Mouse (Mus musculus) heart, embryonic 11.5 days (tissue): Measurements from ENCODE around the gene Ap1s1. TPM values are rescaled to one million over a fixed set of nuclear protein-coding genes. Genes with fewer than 3 reads are reported as not detected.

Experiments used
- ATAC-seq: fragments of 200-750 bp; cut with Nextera tagmentation; replicated peaks from 2 replicates; pipeline ENCODE4 v1.8.0; 2017; ENCODE audit warnings: moderate library complexity; ENCODE audit not compliant: insufficient number of reproducible peaks, low FRiP score, low TSS enrichment
- H3K27ac ChIP-seq: fragments of 300-500 bp; sonication (generic); 2 replicates; pipeline ENCODE4 v1.5.1; 2014; ENCODE audit warnings: mild to moderate bottlenecking, low read depth, low read length
- H3K27me3 ChIP-seq: fragments of 300-500 bp; sonication (generic); 2 replicates; pipeline ENCODE4 v1.6.1; 2014; ENCODE audit warnings: mild to moderate bottlenecking, low read length, mixed read lengths; ENCODE audit not compliant: control insufficient read depth, insufficient read depth
- H3K36me3 ChIP-seq: fragments of 300-500 bp; sonication (generic); 2 replicates; pipeline ENCODE4 v1.6.1; 2014; ENCODE audit warnings: mild to moderate bottlenecking, low read length, moderate library complexity, mixed read lengths; ENCODE audit not compliant: control insufficient read depth, insufficient read depth
- H3K4me1 ChIP-seq: fragments of 300-500 bp; sonication (generic); 2 replicates; pipeline ENCODE4 v1.6.1; 2014; ENCODE audit warnings: low read length; ENCODE audit not compliant: control insufficient read depth, insufficient read depth
- H3K4me2 ChIP-seq: fragments of 300-500 bp; sonication (generic); 2 replicates; pipeline ENCODE4 v1.6.1; 2014; ENCODE audit warnings: mild to moderate bottlenecking, moderate library complexity
- H3K4me3 ChIP-seq: fragments of 300-500 bp; sonication (generic); 2 replicates; pipeline ENCODE4 v1.5.1; 2014; ENCODE audit warnings: low read depth, low read length
- H3K9ac ChIP-seq: fragments of 300-500 bp; sonication (generic); 2 replicates; pipeline ENCODE4 v1.6.1; 2014; ENCODE audit warnings: mild to moderate bottlenecking, low read depth, low read length, moderate library complexity
- H3K9me3 ChIP-seq: fragments of 300-500 bp; sonication (generic); replicated peaks from 2 replicates; pipeline ENCODE4 v1.6.1; 2016; ENCODE audit warnings: low read length; ENCODE audit not compliant: control insufficient read depth
- WGBS: fragments of 180-500 bp; shearing (Covaris S2); extraction: QIAGEN DNeasy Blood & Tissue Kit; methylation state at CpG from one replicate; pipeline ENCODE4 v1.1.7; 2014; ENCODE audit not compliant: insufficient replicate concordance; 5-methylcytosine and 5-hydroxymethylcytosine counted together
- polyA plus RNA-seq: library from polyadenylated mRNA; unstranded; fragments of >200 nt; fragmentation: Nextera tagmentation; extraction: Ambion mirVana; gene quantifications from 2 replicates; pipeline ENCODE4 v1.2.1, GENCODE M21; 2014

Ap1s1 gene
- polyA plus RNA-seq, 1 experiment from 2014 or later, result 131 TPM

DNA sequence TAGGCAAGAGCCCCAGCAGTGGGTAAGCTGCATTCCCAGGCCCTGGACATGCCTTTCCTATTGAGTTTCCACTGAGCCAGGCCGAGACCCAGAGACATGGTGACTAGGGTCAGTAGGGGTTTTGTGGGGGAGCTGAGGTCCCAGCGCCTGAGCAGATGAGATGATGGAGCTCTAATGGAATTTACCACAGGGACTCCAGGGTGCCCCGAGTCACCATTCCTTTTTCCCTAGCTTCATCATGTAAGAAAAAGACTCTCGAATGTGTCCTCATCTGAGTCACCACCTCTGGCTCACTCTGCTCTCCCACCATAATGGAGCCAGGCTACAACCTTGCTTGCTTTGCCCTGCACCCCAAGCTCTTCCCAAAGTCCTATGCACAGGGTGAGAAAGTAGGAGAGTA lies 37.1 kb upstream of the Ap1s1 start:
- Histone ChIP-seq H3K4me3 (no peak overlapping the region), H3K27me3 (no peaks in the 10 kb centered on the region), H3K27ac (no peak overlapping the region), H3K4me1 (peaks cover 16% of the 10 kb centered on the region; the same call in 1 of the 2 replicates), H3K9ac (no peak overlapping the region), H3K9me3 (0 out of 2 replicates have a peak, but pooled peaks cover 2% of the 10 kb centered on the region), H3K36me3 (no peaks in the 10 kb centered on the region), H3K4me2 (no peak overlapping the region)
- WGBS, result 79% methylated on average over 4 of the region's 4 CpGs
- ATAC-seq, result no peak

DNA sequence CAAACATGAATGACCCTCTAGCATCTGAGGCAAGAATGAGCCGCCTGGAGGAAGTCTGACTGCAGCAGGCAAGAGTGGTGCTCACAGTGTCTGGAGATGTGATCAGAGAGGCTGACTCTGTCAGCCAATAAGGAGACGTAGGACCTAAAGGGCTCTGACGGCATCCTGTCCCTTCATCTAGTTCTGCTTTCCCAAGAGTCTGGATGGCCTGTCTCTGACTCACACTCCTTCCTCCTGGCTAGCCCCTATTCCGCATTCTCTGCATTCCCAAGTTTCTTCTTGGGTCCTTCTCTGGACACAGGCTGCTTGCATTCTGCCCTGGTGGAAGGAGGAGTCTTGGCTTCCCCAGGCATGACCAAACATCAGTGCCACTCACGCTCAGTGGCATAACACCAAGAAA lies 33.9 kb upstream of the Ap1s1 start:
- Histone ChIP-seq H3K27me3 (no peaks in the 10 kb centered on the region), H3K9ac (no peak overlapping the region), H3K4me2 (no peak overlapping the region), H3K27ac (peak overlapping the region; percentile 62; the same call in 1 of the 2 replicates), H3K4me1 (peaks cover 38% of the 10 kb centered on the region), H3K36me3 (no peaks in the 10 kb centered on the region), H3K9me3 (0 out of 2 replicates have a peak, but pooled peaks cover 2% of the 10 kb centered on the region), H3K4me3 (no peak overlapping the region)
- ATAC-seq, result no peak
- WGBS, result 25% methylated on average over 5 of the region's 5 CpGs

DNA sequence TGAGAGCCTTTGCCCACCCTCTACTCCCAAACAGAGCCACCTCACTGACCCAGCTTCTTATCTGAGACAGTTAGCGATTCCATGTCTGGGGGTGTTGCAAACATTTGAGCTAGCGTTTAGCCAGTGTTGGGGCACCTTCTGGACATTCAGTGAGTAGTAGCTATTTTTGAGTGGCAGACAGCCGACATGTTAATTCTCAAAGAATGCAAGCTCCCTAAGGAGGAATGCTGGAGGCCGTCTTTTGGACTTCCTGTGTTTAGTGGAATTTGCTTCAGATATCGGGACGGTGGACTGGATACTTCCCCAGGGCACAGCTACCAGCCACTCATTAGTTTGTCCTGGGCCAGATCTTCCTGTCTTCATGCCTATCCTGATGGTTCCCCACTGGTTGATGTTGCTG lies 32.7 kb upstream of the Ap1s1 start:
- H3K27ac ChIP-seq, result peak overlapping the region; percentile 75
- no peak overlapping the region; the same call in 1 of the 2 replicates for H3K4me2 ChIP-seq
- peaks cover 45% of the 10 kb centered on the region for H3K4me1 ChIP-seq
- no peak for ATAC-seq
- H3K36me3 ChIP-seq, result no peaks in the 10 kb centered on the region
- WGBS, result 14% methylated on average over 6 of the region's 6 CpGs
- H3K27me3 ChIP-seq, result no peaks in the 10 kb centered on the region
- no peak overlapping the region for H3K4me3 ChIP-seq
- 0 out of 2 replicates have a peak, but pooled peaks cover 2% of the 10 kb centered on the region for H3K9me3 ChIP-seq
- 0 out of 2 replicates have a peak overlapping the region, but pooled peaks have one; percentile 16 for H3K9ac ChIP-seq

DNA sequence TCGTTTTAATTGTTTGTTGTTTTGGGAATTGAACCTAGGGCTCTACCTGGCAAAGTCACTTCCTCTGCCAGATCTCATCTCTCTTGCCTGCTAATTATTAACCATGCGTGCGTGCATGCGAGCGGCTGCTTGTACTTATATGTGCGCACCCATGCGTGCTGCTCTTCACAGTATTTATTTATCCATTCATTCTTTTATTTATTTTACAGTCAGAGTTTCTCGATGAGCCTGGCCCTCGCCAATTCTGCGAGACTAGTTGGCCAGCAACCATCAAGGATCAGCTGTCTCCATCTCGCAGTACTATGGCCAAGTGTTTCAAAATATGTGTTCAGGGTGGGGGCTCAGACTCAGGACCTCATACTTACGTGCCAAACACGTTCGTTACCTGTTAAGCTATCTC lies 32.1 kb upstream of the Ap1s1 start:
- peaks cover 45% of the 10 kb centered on the region for H3K4me1 ChIP-seq
- H3K27me3 ChIP-seq, result no peaks in the 10 kb centered on the region
- H3K4me2 ChIP-seq, result no peak overlapping the region
- H3K36me3 ChIP-seq, result no peaks in the 10 kb centered on the region
- H3K9ac ChIP-seq, result no peak overlapping the region
- peak overlapping the region; percentile 75 for H3K27ac ChIP-seq
- no peak overlapping the region for H3K4me3 ChIP-seq
- no peak for ATAC-seq
- 79% methylated on average over 14 of the region's 14 CpGs for WGBS
- H3K9me3 ChIP-seq, result 0 out of 2 replicates have a peak, but pooled peaks cover 2% of the 10 kb centered on the region

DNA sequence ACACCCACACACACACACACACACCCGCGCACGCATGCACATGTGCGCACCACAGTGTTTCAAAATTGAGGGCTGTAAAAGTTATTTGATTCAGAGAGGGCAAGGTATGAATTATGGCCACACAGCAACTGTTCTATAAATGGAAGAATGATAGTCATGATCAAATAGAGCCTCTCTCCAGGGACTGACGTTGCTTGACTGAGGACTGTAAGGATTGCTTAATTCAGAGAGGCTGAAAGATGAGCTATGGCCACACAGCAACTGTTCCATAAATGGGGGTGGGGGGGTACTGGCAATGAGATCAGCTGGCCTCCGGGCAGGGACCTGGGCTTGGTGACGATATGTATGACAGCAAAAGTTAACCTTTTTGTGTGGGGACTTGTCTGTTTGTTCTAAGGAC lies 31.3 kb upstream of the Ap1s1 start:
- Histone ChIP-seq H3K4me1 (peaks cover 51% of the 10 kb centered on the region), H3K27me3 (no peaks in the 10 kb centered on the region), H3K4me2 (no peak overlapping the region), H3K9ac (peak overlapping the region; percentile 3; the same call in 1 of the 2 replicates), H3K9me3 (0 out of 2 replicates have a peak, but pooled peaks cover 2% of the 10 kb centered on the region), H3K27ac (peak overlapping the region; percentile 85; the same call in 1 of the 2 replicates), H3K4me3 (no peak overlapping the region), H3K36me3 (no peaks in the 10 kb centered on the region)
- no peak for ATAC-seq
- 83% methylated on average over 7 of the region's 7 CpGs for WGBS

DNA sequence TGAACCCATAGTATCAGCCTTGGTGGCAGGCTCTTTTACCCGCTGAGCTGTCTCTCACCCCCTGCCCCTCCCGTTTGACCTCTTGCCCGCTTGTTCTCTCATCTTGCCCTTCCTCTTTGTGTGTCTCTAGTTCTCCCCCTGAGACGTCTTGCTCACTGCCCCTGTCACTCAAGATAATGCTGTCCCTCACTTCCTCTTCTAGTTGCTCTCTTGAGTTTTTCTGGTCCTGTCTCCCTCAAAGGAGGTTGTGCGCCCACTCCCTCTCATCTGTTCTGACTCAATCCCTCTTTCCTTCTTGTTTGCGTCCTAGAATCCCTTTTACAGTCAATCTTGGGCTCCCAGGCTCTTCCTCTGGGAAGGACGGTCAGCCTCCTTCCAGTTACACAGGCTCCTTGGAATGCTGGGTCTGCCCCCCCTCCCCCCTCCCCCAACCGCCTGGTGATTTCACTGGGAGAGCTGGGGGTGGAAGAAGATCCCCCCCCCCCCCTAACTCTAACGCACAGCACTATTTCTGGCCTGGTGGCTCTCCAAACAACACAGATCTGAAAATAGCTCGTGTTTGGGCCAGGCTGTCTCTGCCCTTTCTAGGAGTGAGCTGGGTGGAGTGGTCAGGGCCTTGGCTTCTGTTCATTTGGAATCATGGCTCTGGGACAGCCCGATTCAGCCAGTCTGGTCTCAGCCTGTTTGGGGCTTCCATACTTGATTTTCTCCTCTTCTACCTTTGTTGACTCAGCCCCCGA lies 30.4 kb upstream of the Ap1s1 start:
- WGBS, result 20% methylated on average over 10 of the region's 12 CpGs
- H3K27ac ChIP-seq, result peak overlapping the region; percentile 85
- H3K36me3 ChIP-seq, result no peaks in the 10 kb centered on the region
- no peaks in the 10 kb centered on the region for H3K9me3 ChIP-seq
- H3K4me2 ChIP-seq, result 0 out of 2 replicates have a peak overlapping the region, but pooled peaks have one; percentile 4
- no peak overlapping the region for H3K4me3 ChIP-seq
- peaks cover 56% of the 10 kb centered on the region for H3K4me1 ChIP-seq
- no peaks in the 10 kb centered on the region for H3K27me3 ChIP-seq
- H3K9ac ChIP-seq, result peak overlapping the region; percentile 57; the same call in 1 of the 2 replicates
- peak; percentile 40; the same call in 1 of the 2 replicates for ATAC-seq

DNA sequence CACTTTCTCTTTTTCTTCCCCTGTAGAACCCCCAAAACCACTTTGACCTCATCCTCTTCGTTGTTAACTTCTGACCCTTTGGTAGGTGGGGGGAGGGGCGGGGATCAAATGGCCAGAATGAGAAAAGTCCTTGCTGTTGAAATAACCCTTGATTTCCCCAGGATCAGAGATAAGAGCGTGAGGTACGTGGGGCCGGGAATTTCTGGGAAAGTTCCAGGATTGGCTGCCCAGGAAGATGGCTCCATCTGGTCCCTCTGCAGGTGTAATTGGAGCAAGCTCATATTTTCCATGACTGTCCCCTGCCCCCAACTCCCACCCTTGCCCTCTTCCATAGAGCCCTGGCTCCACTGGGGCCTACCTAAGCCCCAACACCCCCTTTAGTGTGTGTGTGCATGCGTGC lies 29.8 kb upstream of the Ap1s1 start:
- WGBS, result 33% methylated on average over 6 of the region's 6 CpGs
- Histone ChIP-seq H3K9ac (no peak overlapping the region; the same call in 1 of the 2 replicates), H3K4me1 (peaks cover 56% of the 10 kb centered on the region), H3K4me3 (no peak overlapping the region), H3K27ac (peak overlapping the region; percentile 85), H3K27me3 (no peaks in the 10 kb centered on the region), H3K9me3 (no peaks in the 10 kb centered on the region), H3K36me3 (no peaks in the 10 kb centered on the region), H3K4me2 (no peak overlapping the region)
- ATAC-seq, result no peak

DNA sequence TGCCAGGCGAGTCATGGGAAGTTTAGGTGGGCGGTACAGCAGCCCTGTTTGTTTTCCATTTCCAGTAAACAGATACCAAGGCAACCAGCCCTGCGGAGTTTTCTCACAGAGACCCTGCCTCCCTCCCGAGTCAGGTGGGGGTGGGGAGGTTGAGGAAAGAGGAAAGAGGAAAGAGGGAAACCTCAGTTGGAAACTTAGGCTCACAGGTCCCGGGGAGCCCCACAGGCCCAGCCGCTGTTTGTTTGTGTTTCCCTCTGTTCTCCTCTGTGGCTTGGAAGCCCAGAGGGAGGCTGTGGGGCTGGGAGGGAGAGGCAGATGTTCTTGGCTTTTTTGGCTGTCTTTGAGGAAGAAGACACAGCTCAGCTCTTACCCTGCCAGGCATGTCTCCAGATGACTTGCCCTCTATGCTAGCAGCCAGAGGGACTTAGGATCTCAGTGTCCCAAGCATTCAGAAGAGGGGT lies 28.3 kb upstream of the Ap1s1 start:
- Histone ChIP-seq H3K9me3 (no peaks in the 10 kb centered on the region), H3K36me3 (no peaks in the 10 kb centered on the region), H3K4me1 (peaks cover 51% of the 10 kb centered on the region), H3K4me2 (no peak overlapping the region), H3K27ac (no peak overlapping the region), H3K9ac (no peak overlapping the region), H3K27me3 (no peaks in the 10 kb centered on the region), H3K4me3 (no peak overlapping the region)
- WGBS, result 31% methylated on average over 6 of the region's 6 CpGs
- no peak for ATAC-seq
